Mouse (Mus musculus) cortical plate, adult 2 months (tissue): ENCODE results near the gene Tmem8b.

Experiments
- CTCF ChIP-seq: fragments of 200-500 bp; IDR thresholded peaks from 2 replicates; pipeline ENCODE4 v1.5.1; 2011; ENCODE audit warnings: mild to moderate bottlenecking, control low read depth, low read length; ENCODE audit not compliant: insufficient read depth; ENCODE audit errors: extremely low read depth
- POLR2A ChIP-seq: fragments of 200-500 bp; IDR thresholded peaks from 2 replicates; pipeline ENCODE4 v1.6.1; 2011; ENCODE audit warnings: mild to moderate bottlenecking, low read length, control low read depth; ENCODE audit not compliant: insufficient read depth; ENCODE audit errors: extremely low read depth

GRCm38 (mm10) chr4:43653161-43654015 is 15.4 kb upstream of the Tmem8b start, which contains the start of gene Spag8:
- TF ChIP-seq CTCF (no peak), POLR2A (no peak)
